Mouse (Mus musculus) limb, embryonic 14.5 days (tissue): ENCODE data around the gene Lnpep. TPM values are rescaled to one million over a fixed set of nuclear protein-coding genes. Genes with fewer than 3 reads are reported as not detected.

Source experiments
- ATAC-seq: fragments of 200-750 bp; cut with Nextera tagmentation; 2 replicates; pipeline ENCODE4 v1.8.0; 2017; ENCODE audit warnings: low read depth, moderate number of reproducible peaks, moderate TSS enrichment; ENCODE audit not compliant: low FRiP score
- DNase-seq: peaks from one replicate; pipeline ENCODE4 v3.0.0-alpha.2; 2015; ENCODE audit warnings: low spot score
- H3K27ac ChIP-seq: fragments of 300-500 bp; sonication (generic); replicated peaks from 2 replicates; pipeline ENCODE4 v1.5.1; 2014; ENCODE audit warnings: low read depth, mild to moderate bottlenecking, low read length, moderate library complexity, mixed read lengths
- H3K27me3 ChIP-seq: fragments of 300-500 bp; sonication (generic); 2 replicates; pipeline ENCODE4 v1.6.1; 2014; ENCODE audit warnings: low read length, mixed read lengths; ENCODE audit not compliant: control insufficient read depth, insufficient read depth
- H3K36me3 ChIP-seq: fragments of 300-500 bp; sonication (generic); 2 replicates; pipeline ENCODE4 v1.6.1; 2014; ENCODE audit warnings: mild to moderate bottlenecking, low read length, moderate library complexity, mixed read lengths; ENCODE audit not compliant: control insufficient read depth, insufficient read depth
- H3K4me1 ChIP-seq: fragments of 300-500 bp; sonication (generic); 2 replicates; pipeline ENCODE4 v1.6.1; 2014; ENCODE audit warnings: antibody characterized with exemption, low read length, mixed read lengths; ENCODE audit not compliant: control insufficient read depth, insufficient read depth
- H3K4me2 ChIP-seq: fragments of 300-500 bp; sonication (generic); replicated peaks from 2 replicates; pipeline ENCODE4 v1.6.1; 2014; ENCODE audit warnings: low read depth, mild to moderate bottlenecking, low read length, moderate library complexity; ENCODE audit not compliant: severe bottlenecking
- H3K4me3 ChIP-seq: fragments of 300-500 bp; sonication (generic); replicated peaks from 2 replicates; pipeline ENCODE4 v1.5.1; 2014; ENCODE audit warnings: low read length
- H3K9ac ChIP-seq: fragments of 300-500 bp; sonication (generic); 2 replicates; pipeline ENCODE4 v1.6.1; 2014; ENCODE audit warnings: mild to moderate bottlenecking, low read depth, low read length, moderate library complexity; ENCODE audit not compliant: severe bottlenecking
- H3K9me3 ChIP-seq: fragments of 300-500 bp; sonication (generic); 2 replicates; pipeline ENCODE4 v1.6.1; 2016; ENCODE audit warnings: low read length; ENCODE audit not compliant: control insufficient read depth
- POLR2A ChIP-seq: fragments of 200-500 bp; IDR thresholded peaks from 2 replicates; pipeline ENCODE4 v1.8.0; 2012; ENCODE audit warnings: inconsistent platforms, mild to moderate bottlenecking, moderate library complexity, borderline replicate concordance; ENCODE audit not compliant: insufficient read depth, insufficient read length; ENCODE audit errors: extremely low read depth
- WGBS: fragments of 180-500 bp; shearing (Covaris S2); extraction: QIAGEN DNeasy Blood & Tissue Kit; methylation state at CpG from one replicate; pipeline ENCODE4 v1.1.7; 2014; 5-methylcytosine and 5-hydroxymethylcytosine counted together
- polyA plus RNA-seq, 2 experiments: library from polyadenylated mRNA; depleted of rRNA in 1 of 2; stranded (reverse) in 1 of 2; unstranded in 1 of 2; fragments of >200 nt; fragmentation: Nextera tagmentation in 1 of 2; extraction: Ambion mirVana in 1 of 2; gene quantifications; 2 replicates each; pipeline versions ENCODE4 v1.2.1 to v1.2.3; 2012 to 2014

Gene Lnpep
- polyA plus RNA-seq, 2 experiments: 10.5 to 14.0 TPM

GRCm38 (mm10) chr17:17621586-17621985 lies 3.3 kb downstream of the Lnpep start:
- Histone ChIP-seq H3K27ac (no peak overlapping the region), H3K4me1 (peaks cover 19% of the 10 kb centered on the region), H3K9me3 (no peaks in the 10 kb centered on the region), H3K4me3 (no peak overlapping the region), H3K36me3 (no peaks in the 10 kb centered on the region), H3K4me2 (no peak overlapping the region), H3K9ac (no peak overlapping the region), H3K27me3 (no peaks in the 10 kb centered on the region)
- 42% methylated on average over 3 of the region's 3 CpGs for WGBS
- no peak for TF ChIP-seq POLR2A
- ATAC-seq (no peak), DNase-seq (no peak)

DNA sequence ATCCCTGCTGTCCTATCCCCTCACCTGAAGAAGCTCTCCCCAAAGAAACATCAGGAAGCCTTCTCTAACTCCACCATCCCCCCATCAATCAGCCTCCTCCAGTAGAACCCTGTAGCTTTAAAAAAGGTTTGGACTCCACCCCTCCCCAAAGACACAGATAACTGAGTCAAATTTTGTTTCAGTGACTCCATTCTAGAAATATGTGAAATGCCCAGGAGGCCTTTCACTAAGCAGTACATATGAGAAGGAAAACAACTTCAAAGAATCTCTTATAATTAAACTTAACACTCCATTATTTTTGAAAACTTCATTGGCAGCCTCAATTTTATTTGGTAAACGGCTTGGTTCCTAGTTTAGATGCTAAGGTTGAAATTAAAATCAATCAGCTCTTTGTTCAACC lies 6.4 kb downstream of the Lnpep start:
- WGBS: 36% methylated on average over 1 of the region's 1 CpGs
- TF ChIP-seq POLR2A: no peak
- Histone ChIP-seq H3K9me3 (no peaks in the 10 kb centered on the region), H3K4me2 (no peak overlapping the region), H3K27ac (no peak overlapping the region), H3K27me3 (no peaks in the 10 kb centered on the region), H3K4me3 (no peak overlapping the region), H3K9ac (no peak overlapping the region), H3K36me3 (no peaks in the 10 kb centered on the region), H3K4me1 (peaks cover 13% of the 10 kb centered on the region)
- DNase-seq (no peak), ATAC-seq (no peak)

GRCm38 (mm10) chr17:17617440-17618204 lies 7.2 kb downstream of the Lnpep start:
- no peak for DNase-seq
- Histone ChIP-seq H3K4me2 (no peak overlapping the region), H3K4me3 (no peak overlapping the region), H3K4me1 (peaks cover 9% of the 10 kb centered on the region), H3K27ac (no peak overlapping the region), H3K36me3 (no peaks in the 10 kb centered on the region), H3K27me3 (no peaks in the 10 kb centered on the region), H3K9me3 (no peaks in the 10 kb centered on the region), H3K9ac (no peak overlapping the region)
- no peak for ATAC-seq
- TF ChIP-seq POLR2A: no peak
- WGBS: 85% methylated on average over 4 of the region's 4 CpGs

GRCm38 (mm10) chr17:17612336-17612735 lies 12.5 kb downstream of the Lnpep start:
- WGBS: 75% methylated on average over 2 of the region's 2 CpGs

DNA sequence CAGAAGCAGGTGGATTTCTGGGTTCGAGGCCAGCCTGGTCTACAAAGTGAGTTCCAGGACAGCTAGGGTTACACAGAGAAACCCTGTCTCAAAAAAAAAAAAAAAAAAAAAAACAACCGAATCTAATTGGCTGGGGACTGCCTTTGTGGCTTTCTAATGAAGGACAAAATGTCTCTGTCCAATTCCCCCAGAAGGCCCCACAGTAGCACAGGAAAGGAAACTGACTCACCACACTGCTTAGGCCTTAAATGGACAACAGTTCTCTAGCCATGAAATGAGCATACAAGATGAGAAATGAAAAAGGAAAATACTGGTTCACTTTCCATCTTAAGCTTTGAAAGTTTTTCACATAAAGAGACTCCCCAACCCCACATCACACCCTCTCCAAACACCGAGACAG lies 15.3 kb downstream of the Lnpep start:
- H3K9ac ChIP-seq: no peak overlapping the region
- 67% methylated on average over 3 of the region's 3 CpGs for WGBS
- no peak for TF ChIP-seq POLR2A
- DNase-seq (no peak), ATAC-seq (no peak)
- no peaks in the 10 kb centered on the region for H3K27me3 ChIP-seq
- 0 out of 2 replicates have a peak, but pooled peaks cover 1% of the 10 kb centered on the region for H3K4me1 ChIP-seq
- no peak overlapping the region for H3K4me2 ChIP-seq
- H3K9me3 ChIP-seq: no peaks in the 10 kb centered on the region
- H3K27ac ChIP-seq: no peak overlapping the region
- no peaks in the 10 kb centered on the region for H3K36me3 ChIP-seq
- no peak overlapping the region for H3K4me3 ChIP-seq

More at GRCm38 (mm10) chr17:17612336-17612735, 12.5 kb downstream of the Lnpep start:
- TF ChIP-seq POLR2A: no peak
- ATAC-seq (no peak), DNase-seq (no peak)
- Histone ChIP-seq H3K36me3 (no peaks in the 10 kb centered on the region), H3K9ac (no peak overlapping the region), H3K9me3 (no peaks in the 10 kb centered on the region), H3K4me2 (no peak overlapping the region), H3K4me3 (no peak overlapping the region), H3K4me1 (0 out of 2 replicates have a peak, but pooled peaks cover 2% of the 10 kb centered on the region), H3K27me3 (no peaks in the 10 kb centered on the region), H3K27ac (no peak overlapping the region)
